Mouse (Mus musculus): ENCODE data around the gene Mpl.
A peak's percentile ranks its signal among the peaks of the same experiment; 100 is the strongest.

The Mpl gene

GRCm38 (mm10) chr4:118457345-118457975 lies at the start of gene Mpl:
TSS of gene Mpl (minus strand) at chr4:118457513.
- no peak for TF ChIP-seq GATA4 (IDR thresholded peaks at IDR 0.05; ENCODE audit: insufficient replicate concordance, low read length)

GRCm38 (mm10) chr4:118505551-118505950 lies 48.2 kb upstream of the Mpl start:
- no peak for TF ChIP-seq GATA4 (IDR thresholded peaks at IDR 0.05; ENCODE audit: insufficient replicate concordance, low read length)

GRCm38 (mm10) chr4:118500792-118501191 lies 43.5 kb upstream of the Mpl start:
- TF ChIP-seq GATA4 (IDR thresholded peaks at IDR 0.05; ENCODE audit: insufficient replicate concordance, low read length), result no peak

GRCm38 (mm10) chr4:118500171-118500724 lies 42.9 kb upstream of the Mpl start:
- no peak for TF ChIP-seq GATA4 (IDR thresholded peaks at IDR 0.05; ENCODE audit: insufficient replicate concordance, low read length)

GRCm38 (mm10) chr4:118490461-118490860 lies 33.1 kb upstream of the Mpl start:
- TF ChIP-seq GATA4 (IDR thresholded peaks at IDR 0.05; ENCODE audit: insufficient replicate concordance, low read length), result no peak

GRCm38 (mm10) chr4:118489717-118490132 lies 32.4 kb upstream of the Mpl start, which contains the start of gene Tie1:
TSS of gene Tie1 (minus strand) at chr4:118490061.
- peak; percentile 47; the same call in 1 of the 2 replicates for TF ChIP-seq GATA4 (IDR thresholded peaks at IDR 0.05; ENCODE audit: insufficient replicate concordance, low read length)

- no peak for TF ChIP-seq GATA4 (IDR thresholded peaks at IDR 0.05; ENCODE audit: insufficient replicate concordance, low read length)
Measured at GRCm38 (mm10) chr4:118476773-118477530, 19.6 kb upstream of the Mpl start.

- TF ChIP-seq GATA4 (IDR thresholded peaks at IDR 0.05; ENCODE audit: insufficient replicate concordance, low read length), result no peak
Measured at GRCm38 (mm10) chr4:118472687-118473086, 15.4 kb upstream of the Mpl start.

GRCm38 (mm10) chr4:118471281-118471680 lies 14.0 kb upstream of the Mpl start:
- TF ChIP-seq GATA4 (IDR thresholded peaks at IDR 0.05; ENCODE audit: insufficient replicate concordance, low read length), result no peak

GRCm38 (mm10) chr4:118465697-118466163 lies 8.4 kb upstream of the Mpl start:
- no peak for TF ChIP-seq GATA4 (IDR thresholded peaks at IDR 0.05; ENCODE audit: insufficient replicate concordance, low read length)

GRCm38 (mm10) chr4:118464956-118465355 lies 7.6 kb upstream of the Mpl start:
- TF ChIP-seq GATA4 (IDR thresholded peaks at IDR 0.05; ENCODE audit: insufficient replicate concordance, low read length), result no peak

GRCm38 (mm10) chr4:118446415-118447153 lies 10.7 kb downstream of the Mpl start:
- TF ChIP-seq GATA4 (IDR thresholded peaks at IDR 0.05; ENCODE audit: insufficient replicate concordance, low read length), result no peak

GRCm38 (mm10) chr4:118445781-118446414 lies 11.4 kb downstream of the Mpl start:
- no peak for TF ChIP-seq GATA4 (IDR thresholded peaks at IDR 0.05; ENCODE audit: insufficient replicate concordance, low read length)

- TF ChIP-seq GATA4 (IDR thresholded peaks at IDR 0.05; ENCODE audit: insufficient replicate concordance, low read length), result no peak
Measured at GRCm38 (mm10) chr4:118445088-118445487, 12.2 kb downstream of the Mpl start.

GRCm38 (mm10) chr4:118437829-118438253 lies 19.5 kb downstream of the Mpl start:
- TF ChIP-seq GATA4 (IDR thresholded peaks at IDR 0.05; ENCODE audit: insufficient replicate concordance, low read length), result no peak
